Mouse (Mus musculus) brain, embryonic 18.5 days (tissue): ENCODE results near the gene Prkcz.

Source experiments
- DNase-seq: peaks from one replicate; pipeline ENCODE4 v3.0.0-alpha.2; 2012; ENCODE audit warnings: low read depth, low spot score

Gene Prkcz

GRCm38 (mm10) chr4:155361303-155361791 lies at the start of gene Prkcz:
Gene Prkcz, minus strand, starts transcription at chr4:155361361.
- no peak for DNase-seq

DNA sequence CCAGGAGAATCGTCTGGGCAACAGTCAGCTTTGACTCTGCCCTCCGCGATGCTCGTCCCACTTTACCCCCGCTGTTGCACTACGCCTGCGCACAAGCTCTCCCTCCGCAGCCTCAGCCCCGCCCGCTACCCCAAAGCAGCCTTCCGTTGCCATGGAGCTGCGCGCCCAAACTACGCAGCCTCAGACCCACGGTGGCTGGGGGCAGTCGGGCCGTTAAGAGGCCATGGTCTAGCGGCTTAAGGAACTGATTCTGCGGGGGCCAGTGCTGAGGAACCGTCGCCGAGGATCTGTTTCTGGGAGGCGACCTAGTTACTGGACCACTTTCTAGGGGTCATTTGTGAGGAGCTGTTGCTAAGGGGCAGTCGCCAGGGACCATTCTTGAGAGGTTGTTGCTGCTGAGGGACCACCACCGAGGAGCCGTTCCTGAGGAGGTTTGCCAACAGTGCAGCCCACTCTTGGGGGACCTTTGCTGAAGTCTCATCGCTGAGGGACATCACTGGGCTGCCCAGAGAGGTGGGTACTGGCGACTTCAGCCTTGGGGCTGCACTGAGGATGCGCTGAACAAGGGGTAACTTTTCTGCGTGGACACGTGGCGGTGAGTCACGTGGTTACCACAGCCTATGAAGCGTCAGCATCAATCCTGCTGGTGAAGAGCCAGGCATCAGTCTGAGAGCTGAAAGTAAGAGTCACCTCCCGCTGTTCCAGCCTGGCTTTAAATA lies 48.1 kb upstream of the Prkcz start, which contains the start of gene Cfap74:
TSS of gene Cfap74 (plus strand) at position 133 of the 719 bp plus-strand sequence.
- peak; percentile 76 for DNase-seq

- DNase-seq, result no peak
Measured at GRCm38 (mm10) chr4:155408695-155409057, 47.5 kb upstream of the Prkcz start.

GRCm38 (mm10) chr4:155402489-155402888 lies 41.3 kb upstream of the Prkcz start:
- DNase-seq, result no peak

GRCm38 (mm10) chr4:155401121-155401520 lies 40.0 kb upstream of the Prkcz start:
- no peak for DNase-seq

DNA sequence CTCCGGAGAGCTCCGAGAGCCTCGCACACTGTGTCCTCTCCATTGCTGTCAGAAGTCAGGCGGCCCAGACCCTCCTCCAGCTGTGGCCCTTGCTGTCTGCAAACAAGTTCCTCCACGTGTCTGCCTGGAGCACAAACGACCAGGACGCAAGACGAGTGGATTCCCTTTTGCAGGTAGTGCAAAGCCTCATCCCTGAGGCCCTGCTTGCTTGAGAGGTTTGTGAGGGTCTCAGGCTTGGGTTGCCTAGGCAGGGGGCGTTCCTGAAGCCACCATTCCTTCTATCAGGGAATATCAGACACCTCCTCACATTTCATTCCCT lies 37.0 kb upstream of the Prkcz start:
- no peak for DNase-seq

- no peak for DNase-seq
Measured at GRCm38 (mm10) chr4:155397511-155398221, 36.5 kb upstream of the Prkcz start, which contains the start of gene Gabrd. Gene Gabrd, minus strand, starts transcription at chr4:155398112.

- DNase-seq, result no peak
Measured at GRCm38 (mm10) chr4:155396751-155397150, 35.6 kb upstream of the Prkcz start.

DNA sequence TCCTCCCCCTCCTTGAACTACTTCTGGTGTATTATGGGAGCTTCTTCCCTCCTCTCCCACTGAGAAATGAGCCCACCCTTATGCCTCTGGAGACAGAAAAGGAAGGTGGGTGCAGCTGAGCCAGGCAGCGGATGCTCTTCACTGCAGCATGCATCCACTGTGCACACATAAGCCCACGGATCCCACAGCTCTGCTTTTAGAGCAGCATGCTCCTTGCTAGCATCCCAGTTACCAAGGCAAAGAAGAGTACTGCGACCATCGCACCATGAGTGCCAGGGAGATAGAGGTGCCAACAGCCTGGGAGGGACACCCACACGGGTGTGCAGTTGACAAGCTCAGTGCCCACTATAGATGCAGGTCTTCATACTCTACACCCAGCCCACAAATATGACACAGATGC lies 34.3 kb upstream of the Prkcz start:
- no peak for DNase-seq

- no peak for DNase-seq
Measured at GRCm38 (mm10) chr4:155387166-155387565, 26.0 kb upstream of the Prkcz start.

DNA sequence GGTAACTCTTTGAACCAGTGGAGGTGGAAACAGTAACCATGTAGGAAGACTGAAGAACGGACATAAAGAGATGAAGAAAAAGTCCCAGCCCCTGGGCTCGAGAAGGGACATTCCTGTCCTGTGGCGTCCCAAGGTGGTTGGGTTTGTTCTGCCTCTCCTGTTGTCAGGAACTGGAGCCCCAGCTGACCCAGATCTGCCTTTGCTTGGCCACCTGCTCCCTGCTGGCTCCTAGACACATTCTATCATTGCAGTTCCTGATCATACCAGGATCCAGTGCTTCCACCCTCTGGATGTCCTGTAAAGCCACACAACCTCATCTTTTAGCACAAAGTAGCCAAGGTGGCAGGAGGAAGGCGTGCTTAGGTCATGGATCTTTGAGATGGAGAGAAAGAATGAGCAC lies 22.2 kb upstream of the Prkcz start:
- no peak for DNase-seq

- no peak for DNase-seq
Measured at GRCm38 (mm10) chr4:155382752-155383151, 21.6 kb upstream of the Prkcz start.

GRCm38 (mm10) chr4:155381974-155382373 lies 20.8 kb upstream of the Prkcz start:
- no peak for DNase-seq

- DNase-seq, result no peak
Measured at GRCm38 (mm10) chr4:155371797-155372735, 10.9 kb upstream of the Prkcz start.

DNA sequence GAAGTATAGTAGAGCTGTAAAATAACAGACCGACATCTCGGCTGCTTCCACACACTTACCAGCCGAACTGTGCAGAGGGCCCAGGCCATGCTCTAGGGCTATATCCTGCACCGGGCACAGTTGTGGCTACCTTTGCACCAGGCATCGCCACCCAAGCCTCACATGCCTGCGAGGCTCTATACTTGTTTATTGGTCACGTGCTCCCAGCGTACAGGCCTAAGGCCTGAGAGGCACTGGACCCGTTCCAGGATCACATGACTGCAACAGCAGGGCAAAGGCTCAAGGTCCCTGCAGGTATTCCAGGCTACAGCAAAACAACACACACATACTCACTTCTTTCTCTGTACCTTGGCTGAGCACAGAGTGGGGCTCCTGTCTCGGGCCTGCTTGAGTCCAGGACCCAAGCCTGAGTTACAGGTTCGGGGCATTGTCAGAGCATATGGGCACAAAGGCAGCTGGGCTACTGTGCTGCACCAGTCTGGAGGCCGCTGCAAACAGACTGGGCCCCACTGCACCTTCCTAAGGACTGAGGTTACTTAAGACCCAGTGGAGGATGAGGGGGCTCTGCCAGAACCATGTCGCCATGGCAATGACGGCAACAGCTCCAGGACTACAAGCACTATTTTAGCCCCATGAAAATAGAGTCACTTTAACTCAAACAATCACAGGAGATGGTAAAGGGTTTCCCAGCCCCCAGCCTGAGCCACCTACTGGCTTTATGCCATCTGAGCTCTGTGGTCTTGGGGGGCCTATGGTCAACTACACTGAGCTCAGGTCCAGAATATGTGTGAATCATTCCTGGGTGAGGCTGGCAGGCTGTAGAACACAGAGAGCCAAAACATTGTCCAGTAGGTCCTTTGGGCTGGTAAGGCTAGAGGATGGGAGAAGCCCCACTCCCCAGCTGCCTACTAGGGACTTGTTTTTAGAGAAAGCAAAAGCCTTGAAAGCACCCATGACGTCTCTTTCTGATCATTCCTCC lies 9.9 kb upstream of the Prkcz start:
- DNase-seq, result no peak

DNA sequence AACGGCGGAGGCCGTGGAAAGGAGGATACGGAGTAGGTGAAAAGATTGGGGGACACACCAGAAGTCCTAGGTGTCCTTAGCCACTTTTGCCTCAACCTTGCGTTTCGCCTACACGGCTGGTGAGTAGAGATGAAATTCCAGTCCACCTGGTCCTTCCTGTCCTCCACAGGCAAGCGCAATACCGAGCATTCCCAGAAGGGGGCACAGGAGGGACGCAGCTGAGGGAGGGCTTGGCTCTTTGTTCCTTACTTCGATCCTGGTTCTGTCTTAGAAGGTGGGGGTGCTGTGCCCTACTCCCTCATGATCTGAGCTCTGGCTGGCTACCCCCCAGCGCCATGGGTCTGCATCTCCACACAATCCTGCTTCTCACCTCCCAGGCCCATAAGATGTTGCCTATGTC lies 7.5 kb upstream of the Prkcz start:
- DNase-seq, result no peak

DNA sequence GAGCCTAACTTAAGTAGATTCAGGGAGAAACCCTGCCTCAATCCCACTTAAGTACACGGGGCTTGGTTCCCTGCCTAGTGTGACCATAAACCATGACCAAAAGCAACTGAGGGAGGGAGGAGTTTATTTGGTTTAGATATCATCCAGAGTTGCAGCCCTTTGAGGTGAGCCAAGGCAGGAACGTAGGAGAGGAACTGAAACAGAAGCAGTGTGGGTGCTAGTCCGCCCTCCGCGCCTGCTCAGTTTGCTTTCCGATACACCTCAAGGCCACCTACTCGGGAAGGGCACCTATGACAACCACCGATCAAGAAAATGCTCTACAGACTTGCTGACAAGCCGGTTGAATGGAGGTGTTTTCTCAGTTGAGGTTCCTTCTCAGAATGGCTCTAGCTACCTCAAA lies 6.6 kb upstream of the Prkcz start:
- DNase-seq, result no peak

- DNase-seq, result no peak
Measured at GRCm38 (mm10) chr4:155366784-155367183, 5.6 kb upstream of the Prkcz start.

- DNase-seq, result no peak
Measured at GRCm38 (mm10) chr4:155362443-155362842, 1.3 kb upstream of the Prkcz start.

DNA sequence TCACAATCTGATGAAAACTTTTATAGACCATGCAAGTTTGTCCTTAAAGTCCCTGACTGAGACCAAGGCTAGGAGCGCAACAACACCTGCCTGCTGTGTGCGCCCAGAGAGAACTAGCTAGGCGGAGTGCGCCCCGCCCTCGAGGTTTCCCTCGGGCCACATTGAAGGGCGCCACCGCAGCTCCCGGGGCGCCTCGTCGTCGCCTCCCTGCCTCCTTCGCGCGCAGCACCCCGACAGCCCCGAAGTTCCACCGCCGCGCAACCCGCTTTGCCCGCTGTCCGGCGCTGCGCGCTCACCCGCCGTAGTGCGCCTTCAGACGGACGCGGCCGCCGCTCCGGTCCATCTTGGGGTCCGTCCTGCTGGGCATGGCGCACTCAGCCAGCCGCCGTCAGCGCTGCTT lies 305 bp downstream of the Prkcz start:
- DNase-seq, result no peak
